Mouse (Mus musculus) embryonic fibroblast, embryonic 13.5 days (primary cell): ENCODE measurements around the gene Emsy. TPM values are rescaled to one million over a fixed set of nuclear protein-coding genes. Genes with fewer than 3 reads are reported as not detected.

Experiments used
- H3K27ac ChIP-seq: 2 replicates; pipeline ENCODE4 v1.5.1; 2012; ENCODE audit warnings: low read length, control low read depth, inconsistent platforms; ENCODE audit not compliant: insufficient read depth
- H3K4me1 ChIP-seq: 2 replicates; pipeline ENCODE4 v1.6.1; 2011; ENCODE audit warnings: low read length; ENCODE audit not compliant: control insufficient read depth, insufficient read depth
- H3K4me3 ChIP-seq: 2 replicates; pipeline ENCODE4 v1.5.1; 2011; ENCODE audit warnings: mild to moderate bottlenecking, control low read depth, low read length; ENCODE audit not compliant: insufficient read depth
- CTCF ChIP-seq: IDR thresholded peaks from 2 replicates; pipeline ENCODE4 v1.5.1; 2011; ENCODE audit warnings: mild to moderate bottlenecking, control low read depth, low read length, moderate library complexity, borderline replicate concordance; ENCODE audit not compliant: insufficient read depth
- POLR2A ChIP-seq: IDR thresholded peaks from 2 replicates; pipeline ENCODE4 v1.6.1; 2011; ENCODE audit warnings: low read depth, mild to moderate bottlenecking, control low read depth, low read length, moderate library complexity
- polyA plus RNA-seq: library from polyadenylated mRNA; stranded (reverse); fragments of >200 nt; gene quantifications from 2 replicates; pipeline ENCODE4 v1.2.4, GENCODE M21; 2011; ENCODE audit warnings: low read depth; ENCODE audit not compliant: missing spikeins, insufficient read length

Emsy gene
- polyA plus RNA-seq, result 46.9 and 58.6 TPM in 2 replicates

GRCm38 (mm10) chr7:98656531-98657221, at the start of gene Emsy:
Gene Emsy, minus strand, starts transcription at chr7:98656783.
- Histone ChIP-seq H3K27ac (peak within 1 kb of the TSS; percentile 91), H3K4me1 (peaks cover 4% of the 10 kb centered on the region), H3K4me3 (peak within 1 kb of the TSS; percentile 91)
- TF ChIP-seq POLR2A (peak; percentile 95), CTCF (no peak)

- Histone ChIP-seq H3K27ac (no peak overlapping the region), H3K4me1 (peaks cover 6% of the 10 kb centered on the region), H3K4me3 (peak overlapping the region; percentile 100)
- TF ChIP-seq CTCF (no peak), POLR2A (no peak)
Observed at GRCm38 (mm10) chr7:98704276-98704675, 47.7 kb upstream of the Emsy start.

GRCm38 (mm10) chr7:98703365-98703881, 46.8 kb upstream of the Emsy start:
- peaks cover 6% of the 10 kb centered on the region for H3K4me1 ChIP-seq
- TF ChIP-seq CTCF (no peak), POLR2A (no peak; the same call in 1 of the 2 replicates)
- H3K4me3 ChIP-seq, result peak overlapping the region; percentile 100
- no peak overlapping the region for H3K27ac ChIP-seq

- peak; percentile 44; the same call in 1 of the 2 replicates for TF ChIP-seq CTCF
- peak; percentile 96 for TF ChIP-seq POLR2A
- Histone ChIP-seq H3K4me1 (peaks cover 10% of the 10 kb centered on the region), H3K27ac (peak within 1 kb of the TSS; percentile 56), H3K4me3 (peak within 1 kb of the TSS; percentile 100)
Observed at GRCm38 (mm10) chr7:98702283-98703240, 46.0 kb upstream of the Emsy start, which contains the start of gene Thap12. Gene Thap12, plus strand, starts transcription at chr7:98703103.

- TF ChIP-seq CTCF (no peak), POLR2A (no peak)
Observed at GRCm38 (mm10) chr7:98701771-98702170, 45.2 kb upstream of the Emsy start.

GRCm38 (mm10) chr7:98698590-98698989, 42.0 kb upstream of the Emsy start:
- Histone ChIP-seq H3K4me1 (peaks cover 8% of the 10 kb centered on the region), H3K4me3 (no peak overlapping the region), H3K27ac (no peak overlapping the region; the same call in 1 of the 2 replicates)
- no peak for TF ChIP-seq CTCF
- TF ChIP-seq POLR2A, result no peak

More at GRCm38 (mm10) chr7:98701771-98702170, 45.2 kb upstream of the Emsy start:
- Histone ChIP-seq H3K27ac (no peak overlapping the region; the same call in 1 of the 2 replicates), H3K4me1 (peaks cover 10% of the 10 kb centered on the region), H3K4me3 (peak overlapping the region; percentile 59)

- H3K27ac ChIP-seq, result no peak overlapping the region
- peaks cover 11% of the 10 kb centered on the region for H3K4me1 ChIP-seq
- TF ChIP-seq CTCF (no peak), POLR2A (no peak)
- H3K4me3 ChIP-seq, result no peak overlapping the region
Observed at GRCm38 (mm10) chr7:98698041-98698440, 41.5 kb upstream of the Emsy start.

GRCm38 (mm10) chr7:98697496-98697895, 40.9 kb upstream of the Emsy start:
- TF ChIP-seq CTCF, result no peak; the same call in 1 of the 2 replicates
- no peak for TF ChIP-seq POLR2A
- H3K27ac ChIP-seq, result no peak overlapping the region
- peaks cover 11% of the 10 kb centered on the region for H3K4me1 ChIP-seq
- no peak overlapping the region for H3K4me3 ChIP-seq

- no peak for TF ChIP-seq CTCF
- no peak for TF ChIP-seq POLR2A
- no peak overlapping the region for H3K4me3 ChIP-seq
- peak overlapping the region; percentile 88 for H3K27ac ChIP-seq
- 0 out of 2 replicates have a peak, but pooled peaks cover 11% of the 10 kb centered on the region for H3K4me1 ChIP-seq
Observed at GRCm38 (mm10) chr7:98694046-98694445, 37.5 kb upstream of the Emsy start.
